ENCODE assay signal across 8 mouse cellular contexts in genomic region chr6:86849692-86850445, GRCm38 (mm10). TPM values are rescaled to one million over a fixed set of nuclear protein-coding genes. Genes with fewer than 3 reads are reported as not detected.
DNase-seq lines count a peak whose midpoint lies in the region; ATAC-seq and TF ChIP-seq lines count a peak whose summit lies in the region.

No protein-coding gene starts in this region.

- peak overlapping the region; percentile 81 for H3K9ac ChIP-seq in forebrain, postnatal 0 days
- peak overlapping the region; percentile 79 for H3K9ac ChIP-seq in intestine, embryonic 14.5 days (ENCODE audit: low read length)
- H3K9ac ChIP-seq in liver, embryonic 14.5 days (replicated peaks), result peak overlapping the region; percentile 89
- peak overlapping the region; percentile 90 for H3K9ac ChIP-seq in neural tube, embryonic 13.5 days

- H3K4me1 ChIP-seq in forebrain, postnatal 0 days (ENCODE audit: insufficient read depth), result peaks cover 21% of the 10 kb centered on the region
- peaks cover 37% of the 10 kb centered on the region for H3K4me1 ChIP-seq in intestine, embryonic 14.5 days (replicated peaks; ENCODE audit: control insufficient read depth, insufficient read depth, low read length)
- peaks cover 25 to 30% of the 10 kb centered on the region in 2 experiments for H3K4me1 ChIP-seq in liver, embryonic 14.5 days (replicated peaks; ENCODE audit: control insufficient read depth in 2 of 2, insufficient read depth in 2 of 2, low read length in 1 of 2)
- peaks cover 55% of the 10 kb centered on the region for H3K4me1 ChIP-seq in neural tube, embryonic 13.5 days (replicated peaks)

- TF ChIP-seq EP300 in liver, embryonic 14.5 days (IDR thresholded peaks at IDR 0.05; ENCODE audit: low read depth), result no peak

- DNase-seq in right cerebral cortex, adult 18-20 months, result peak; percentile 54
- DNase-seq in right cerebral cortex, postnatal 25 days, result no peak
- DNase-seq in adrenal gland, postnatal 36 days, result peak; percentile 51 to 71
- DNase-seq in forebrain, postnatal 0 days, result no peak
- peak; percentile 85 for DNase-seq in intestine, embryonic 14.5 days (ENCODE audit: low spot score)
- DNase-seq in liver, embryonic 14.5 days (ENCODE audit: low read depth in 3 of 3, low spot score in 3 of 3), result no peak

- peak overlapping the region; percentile 97 for H3K27ac ChIP-seq in forebrain, postnatal 0 days (ENCODE audit: low read depth, low read length)
- peak overlapping the region; percentile 98 for H3K27ac ChIP-seq in intestine, embryonic 14.5 days (ENCODE audit: low read depth)
- H3K27ac ChIP-seq in liver, embryonic 14.5 days, result peak overlapping the region; percentile 80
- H3K27ac ChIP-seq in neural tube, embryonic 13.5 days (replicated peaks), result peak overlapping the region; percentile 97

- under 1% methylated on average over 36 of the region's 36 CpGs for WGBS in forebrain, postnatal 0 days
- WGBS in intestine, embryonic 14.5 days, result under 1% methylated on average over 36 of the region's 36 CpGs
- WGBS in liver, embryonic 14.5 days (ENCODE audit: insufficient replicate concordance), result under 1% methylated on average over 36 of the region's 36 CpGs
- under 1% methylated on average over 36 of the region's 36 CpGs for WGBS in neural tube, embryonic 13.5 days

- no peak for TF ChIP-seq CTCF in forebrain, postnatal 0 days (IDR thresholded peaks at IDR 0.05; ENCODE audit: low read depth)
- TF ChIP-seq CTCF in liver, embryonic 14.5 days (IDR thresholded peaks at IDR 0.05; ENCODE audit: low read depth), result no peak

- H3K4me2 ChIP-seq in forebrain, postnatal 0 days (ENCODE audit: low read depth), result peak overlapping the region; percentile 56
- peak overlapping the region; percentile 95 for H3K4me2 ChIP-seq in intestine, embryonic 14.5 days (ENCODE audit: low read length)
- peak overlapping the region; percentile 82 for H3K4me2 ChIP-seq in liver, embryonic 14.5 days (ENCODE audit: low read depth)
- H3K4me2 ChIP-seq in neural tube, embryonic 13.5 days, result peak overlapping the region; percentile 95

- no peaks in the 10 kb centered on the region for H3K9me3 ChIP-seq in forebrain, postnatal 0 days (ENCODE audit: low read length)
- no peaks in the 10 kb centered on the region for H3K9me3 ChIP-seq in intestine, embryonic 14.5 days (ENCODE audit: control insufficient read depth, low read length)
- no peaks in the 10 kb centered on the region for H3K9me3 ChIP-seq in liver, embryonic 14.5 days (ENCODE audit: control insufficient read depth, low read length)
- H3K9me3 ChIP-seq in neural tube, embryonic 13.5 days, result no peaks in the 10 kb centered on the region

- peak overlapping the region; percentile 89 for H3K4me3 ChIP-seq in forebrain, postnatal 0 days (ENCODE audit: low read depth, low read length)
- peak overlapping the region; percentile 93 for H3K4me3 ChIP-seq in intestine, embryonic 14.5 days (ENCODE audit: low read depth, low read length)
- peak overlapping the region; percentile 88 to 92 for H3K4me3 ChIP-seq in liver, embryonic 14.5 days (ENCODE audit: insufficient read depth in 1 of 2, low read depth in 2 of 2, low read length in 2 of 2)
- peak overlapping the region; percentile 79 for H3K4me3 ChIP-seq in neural tube, embryonic 13.5 days

- H3K36me3 ChIP-seq in forebrain, postnatal 0 days (ENCODE audit: insufficient read depth), result no peaks in the 10 kb centered on the region
- H3K36me3 ChIP-seq in intestine, embryonic 14.5 days (ENCODE audit: control insufficient read depth, insufficient read depth, low read length), result peaks cover 12% of the 10 kb centered on the region
- no peaks in the 10 kb centered on the region; the same call in 1 of the 2 replicates for H3K36me3 ChIP-seq in liver, embryonic 14.5 days (replicated peaks; ENCODE audit: control insufficient read depth, insufficient read depth, low read depth)
- H3K36me3 ChIP-seq in neural tube, embryonic 13.5 days, result 0 out of 2 replicates have a peak, but pooled peaks cover under 1% of the 10 kb centered on the region

- ATAC-seq in forebrain, postnatal 0 days, result peak; percentile 62
- peak; percentile 44 for ATAC-seq in intestine, embryonic 14.5 days (replicated peaks; ENCODE audit: low FRiP score, low TSS enrichment, low read depth)
- ATAC-seq in liver, embryonic 14.5 days (ENCODE audit: insufficient read depth), result peak; percentile 38; the same call in 1 of the 2 replicates
- peak; percentile 67 for ATAC-seq in neural tube, embryonic 13.5 days (ENCODE audit: low read depth)
- no peak for ATAC-seq in inflammation-experienced regulatory T-cells, adult 6 months

- H3K27me3 ChIP-seq in forebrain, postnatal 0 days (ENCODE audit: insufficient read depth, low read length), result no peaks in the 10 kb centered on the region
- H3K27me3 ChIP-seq in intestine, embryonic 14.5 days (replicated peaks; ENCODE audit: control insufficient read depth, insufficient read depth, low read length), result no peaks in the 10 kb centered on the region
- H3K27me3 ChIP-seq in liver, embryonic 14.5 days (ENCODE audit: control insufficient read depth, insufficient read depth, low read length), result no peaks in the 10 kb centered on the region
- no peaks in the 10 kb centered on the region for H3K27me3 ChIP-seq in neural tube, embryonic 13.5 days

RNA-seq across cellular contexts. Expression of gene Aak1, which starts 0.6 kb away (rescaled TPM):
- 100 to 1,000 TPM in 1 of 2 experiments, 10 to 100 TPM in 1; 98.7 to 119 TPM for total RNA-seq in adrenal gland, postnatal 36 days (2021)
- total RNA-seq in forebrain, postnatal 0 days (2014; rRNA removed), result 45.5 and 57.6 TPM in 2 replicates
- 21.4 and 31.0 TPM in 2 replicates for polyA plus RNA-seq in forebrain, postnatal 0 days (2015; fragmentation: Nextera tagmentation; extraction: Ambion mirVana)
- 14.0 and 14.7 TPM in 2 replicates for polyA plus RNA-seq in intestine, embryonic 14.5 days (2014; fragmentation: Nextera tagmentation; extraction: Ambion mirVana)
- 2.0 and 2.4 TPM in 2 replicates for polyA plus RNA-seq in liver, embryonic 14.5 days (2012; rRNA removed)
- 3.9 and 4.2 TPM in 2 replicates for polyA plus RNA-seq in liver, embryonic 14.5 days (2014; fragmentation: Nextera tagmentation; extraction: Ambion mirVana)
- 37.3 and 42.7 TPM in 2 replicates for polyA plus RNA-seq in neural tube, embryonic 13.5 days (2015; fragmentation: Nextera tagmentation; extraction: Ambion mirVana)
- polyA plus RNA-seq in inflammation-experienced regulatory T-cells, adult 6 months (2017; shearing (Covaris generic)), result 10 to 100 TPM; 23.9 to 27.8 (median 24.9) TPM

RNA-seq across cellular contexts. Expression of gene Anxa4, which starts 56.5 kb away (rescaled TPM):
- 10 to 100 TPM; 62.8 to 72.5 TPM for total RNA-seq in adrenal gland, postnatal 36 days (2021)
- total RNA-seq in forebrain, postnatal 0 days (2014; rRNA removed), result 3.8 and 4.0 TPM in 2 replicates
- 5.3 and 5.8 TPM in 2 replicates for polyA plus RNA-seq in forebrain, postnatal 0 days (2015; fragmentation: Nextera tagmentation; extraction: Ambion mirVana)
- polyA plus RNA-seq in intestine, embryonic 14.5 days (2014; fragmentation: Nextera tagmentation; extraction: Ambion mirVana), result 166 and 167 TPM in 2 replicates
- polyA plus RNA-seq in liver, embryonic 14.5 days (2012; rRNA removed), result 12.7 and 16.4 TPM in 2 replicates
- 29.4 and 34.5 TPM in 2 replicates for polyA plus RNA-seq in liver, embryonic 14.5 days (2014; fragmentation: Nextera tagmentation; extraction: Ambion mirVana)
- polyA plus RNA-seq in neural tube, embryonic 13.5 days (2015; fragmentation: Nextera tagmentation; extraction: Ambion mirVana), result 5.2 and 6.8 TPM in 2 replicates
- polyA plus RNA-seq in inflammation-experienced regulatory T-cells, adult 6 months (2017; shearing (Covaris generic)), result 10 to 100 TPM; 15.8 to 42.3 (median 20.4) TPM

Comparison
In these comparisons a context has a peak if more than half of its experiments do, and no peak if none do; other contexts are left out.
1. DNase-seq: peak in right cerebral cortex, adult 18-20 months (single experiment), adrenal gland, postnatal 36 days (2 of 2) and intestine, embryonic 14.5 days (single experiment); none in right cerebral cortex, postnatal 25 days (single experiment), forebrain, postnatal 0 days (single experiment) and liver, embryonic 14.5 days (0 of 3).
2. Peak in every context shown above with its lines, with median percentiles within 50 percentile points of each other: H3K27ac ChIP-seq, H3K4me2 ChIP-seq, H3K4me3 ChIP-seq and H3K9ac ChIP-seq.